Mouse (Mus musculus) lung, embryonic 14.5 days (tissue): ENCODE measurements around the gene Smpd3. TPM values are rescaled to one million over a fixed set of nuclear protein-coding genes. Genes with fewer than 3 reads are reported as not detected.
A peak's percentile ranks its signal among the peaks of the same experiment; 100 is the strongest.

Source experiments
- ATAC-seq: fragments of 200-750 bp; cut with Nextera tagmentation; 2 replicates; pipeline ENCODE4 v1.8.0; 2017; ENCODE audit warnings: mild to moderate bottlenecking, moderate TSS enrichment, moderate library complexity; ENCODE audit not compliant: insufficient read depth
- DNase-seq: peaks from one replicate; pipeline ENCODE4 v3.0.0-alpha.2; 2015
- H3K27ac ChIP-seq: fragments of 300-500 bp; sonication (generic); 2 replicates; pipeline ENCODE4 v1.5.1; 2014; ENCODE audit warnings: low read depth, mild to moderate bottlenecking, moderate library complexity
- H3K27me3 ChIP-seq: fragments of 300-500 bp; sonication (generic); 2 replicates; pipeline ENCODE4 v1.6.1; 2014; ENCODE audit warnings: low read length, control low read depth; ENCODE audit not compliant: insufficient read depth
- H3K36me3 ChIP-seq: fragments of 300-500 bp; sonication (generic); 2 replicates; pipeline ENCODE4 v1.6.1; 2014; ENCODE audit warnings: control low read depth; ENCODE audit not compliant: insufficient read depth
- H3K4me1 ChIP-seq: fragments of 300-500 bp; sonication (generic); 2 replicates; pipeline ENCODE4 v1.6.1; 2014; ENCODE audit warnings: antibody characterized with exemption, control low read depth; ENCODE audit not compliant: insufficient read depth
- H3K4me2 ChIP-seq: fragments of 300-500 bp; sonication (generic); 2 replicates; pipeline ENCODE4 v1.6.1; 2014; ENCODE audit warnings: mild to moderate bottlenecking
- H3K4me3 ChIP-seq: fragments of 300-500 bp; sonication (generic); 2 replicates; pipeline ENCODE4 v1.5.1; 2014; ENCODE audit warnings: low read depth, low read length
- H3K9ac ChIP-seq: fragments of 300-500 bp; sonication (generic); 2 replicates; pipeline ENCODE4 v1.6.1; 2014
- H3K9me3 ChIP-seq: fragments of 300-500 bp; sonication (generic); 2 replicates; pipeline ENCODE4 v1.6.1; 2016; ENCODE audit warnings: low read depth, low read length, control low read depth
- CTCF ChIP-seq: IDR thresholded peaks from 2 replicates; pipeline ENCODE4 v1.5.1; 2016; ENCODE audit warnings: antibody characterized with exemption, low read depth
- WGBS: fragments of 180-500 bp; shearing (Covaris S2); extraction: QIAGEN DNeasy Blood & Tissue Kit; methylation state at CpG from one replicate; pipeline ENCODE4 v1.1.7; 2014; 5-methylcytosine and 5-hydroxymethylcytosine counted together
- polyA plus RNA-seq: library from polyadenylated mRNA; unstranded; fragments of >200 nt; fragmentation: Nextera tagmentation; extraction: Ambion mirVana; gene quantifications from 2 replicates; pipeline ENCODE4 v1.2.1, GENCODE M21; 2014

The Smpd3 gene
- polyA plus RNA-seq, 1 experiment from 2014 or later: 0.93 TPM

DNA sequence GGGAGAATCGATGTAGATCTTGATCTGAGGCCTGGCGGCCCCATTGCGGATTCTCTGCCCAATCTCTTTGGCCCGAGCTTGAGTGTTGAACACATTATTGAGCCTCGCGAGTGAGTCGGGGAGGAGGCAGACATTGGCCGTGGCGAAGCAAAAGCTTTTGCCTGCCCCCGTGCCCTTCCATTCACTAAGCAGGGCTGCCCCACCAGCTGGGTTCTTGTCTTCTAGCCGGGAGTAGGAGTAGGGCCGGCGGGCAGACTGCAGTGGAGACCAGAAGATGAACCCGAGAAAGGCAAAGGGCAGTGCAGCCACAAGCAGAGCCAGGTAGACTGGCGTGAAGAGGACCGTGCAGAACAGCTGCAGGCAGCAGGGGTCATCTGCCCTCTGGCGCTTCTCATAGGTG, 72.4 kb downstream of the Smpd3 start:
- Histone ChIP-seq H3K9me3 (no peaks in the 10 kb centered on the region), H3K9ac (no peak overlapping the region), H3K4me2 (no peak overlapping the region), H3K27me3 (no peaks in the 10 kb centered on the region), H3K36me3 (no peaks in the 10 kb centered on the region), H3K4me3 (no peak overlapping the region), H3K27ac (no peak overlapping the region), H3K4me1 (no peaks in the 10 kb centered on the region)
- ATAC-seq (no peak), DNase-seq (no peak)
- WGBS: 81% methylated on average over 17 of the region's 17 CpGs
- TF ChIP-seq CTCF: no peak

DNA sequence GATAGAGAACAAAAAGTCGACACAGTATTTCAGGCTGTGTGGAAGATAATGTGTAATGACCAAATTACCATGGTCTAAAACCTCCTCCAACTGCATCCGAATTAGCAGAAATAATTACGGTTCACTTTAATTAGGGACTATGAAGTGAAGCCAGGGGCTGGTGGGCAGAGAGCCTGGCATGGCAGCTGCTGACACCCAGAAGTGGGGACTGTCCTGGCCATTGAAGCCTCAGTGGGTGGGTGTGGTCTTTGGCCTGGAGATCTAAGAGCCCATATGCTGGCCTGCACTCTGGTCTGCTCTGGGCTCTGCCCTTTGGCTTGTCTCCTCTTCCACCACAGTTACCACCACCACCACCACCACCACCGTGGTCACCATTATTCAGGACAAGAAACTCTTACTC, 73.9 kb downstream of the Smpd3 start:
- H3K4me1 ChIP-seq: no peaks in the 10 kb centered on the region
- H3K27ac ChIP-seq: no peak overlapping the region
- H3K4me3 ChIP-seq: no peak overlapping the region
- H3K9ac ChIP-seq: no peak overlapping the region
- DNase-seq (no peak), ATAC-seq (no peak)
- WGBS: 91% methylated on average over 4 of the region's 4 CpGs
- no peaks in the 10 kb centered on the region for H3K36me3 ChIP-seq
- H3K4me2 ChIP-seq: no peak overlapping the region
- no peaks in the 10 kb centered on the region for H3K27me3 ChIP-seq
- H3K9me3 ChIP-seq: no peaks in the 10 kb centered on the region
- no peak for TF ChIP-seq CTCF

DNA sequence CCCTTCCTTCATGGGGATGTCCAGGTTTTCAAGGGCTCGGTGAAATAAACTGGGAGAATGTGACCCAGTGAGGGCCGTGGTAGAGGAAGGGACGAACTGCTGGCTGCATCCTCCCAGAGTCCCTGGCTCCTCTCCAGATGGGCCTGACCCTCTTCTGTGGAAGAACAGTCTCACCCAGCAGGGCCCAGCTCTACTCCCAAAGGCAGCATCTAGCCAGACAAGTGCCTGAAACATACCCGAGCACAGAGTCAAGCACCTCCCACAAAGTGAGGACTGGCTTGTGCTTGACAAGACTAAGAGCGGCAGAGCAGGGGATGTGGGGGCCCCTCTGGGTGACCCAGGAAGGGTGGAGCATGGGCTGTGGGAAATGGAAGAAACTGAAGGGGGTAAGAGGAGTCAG, 75.4 kb downstream of the Smpd3 start:
- Histone ChIP-seq H3K27me3 (no peaks in the 10 kb centered on the region), H3K4me3 (no peak overlapping the region), H3K9ac (no peak overlapping the region), H3K4me2 (no peak overlapping the region), H3K27ac (no peak overlapping the region), H3K4me1 (no peaks in the 10 kb centered on the region), H3K9me3 (no peaks in the 10 kb centered on the region), H3K36me3 (no peaks in the 10 kb centered on the region)
- TF ChIP-seq CTCF: no peak
- ATAC-seq (no peak), DNase-seq (peak; percentile 34)
- 39% methylated on average over 5 of the region's 5 CpGs for WGBS

DNA sequence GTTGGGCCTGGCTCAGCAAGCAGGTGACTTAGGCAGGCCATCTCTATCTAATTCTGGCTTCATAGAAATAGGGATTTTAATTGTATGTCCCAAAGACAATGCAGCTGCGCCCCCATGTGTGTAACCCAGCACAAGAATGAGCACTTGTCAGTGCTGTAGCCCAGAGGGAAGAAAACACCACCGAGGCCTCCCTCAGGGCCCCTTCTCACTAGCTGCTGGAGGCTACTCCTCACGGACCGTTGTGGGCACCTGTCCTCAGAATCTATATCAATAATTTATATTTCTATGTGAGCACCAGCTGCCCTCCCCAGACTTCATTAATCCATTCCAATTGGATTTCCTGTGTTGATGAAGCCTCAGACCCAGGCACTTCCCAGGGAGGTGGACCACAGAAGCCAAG, 76.9 kb downstream of the Smpd3 start:
- Histone ChIP-seq H3K27me3 (no peaks in the 10 kb centered on the region), H3K4me3 (no peak overlapping the region), H3K36me3 (no peaks in the 10 kb centered on the region), H3K4me2 (no peak overlapping the region), H3K9me3 (no peaks in the 10 kb centered on the region), H3K4me1 (no peaks in the 10 kb centered on the region), H3K9ac (no peak overlapping the region), H3K27ac (no peak overlapping the region)
- DNase-seq (no peak), ATAC-seq (no peak)
- WGBS: 82% methylated on average over 4 of the region's 4 CpGs
- TF ChIP-seq CTCF: no peak

DNA sequence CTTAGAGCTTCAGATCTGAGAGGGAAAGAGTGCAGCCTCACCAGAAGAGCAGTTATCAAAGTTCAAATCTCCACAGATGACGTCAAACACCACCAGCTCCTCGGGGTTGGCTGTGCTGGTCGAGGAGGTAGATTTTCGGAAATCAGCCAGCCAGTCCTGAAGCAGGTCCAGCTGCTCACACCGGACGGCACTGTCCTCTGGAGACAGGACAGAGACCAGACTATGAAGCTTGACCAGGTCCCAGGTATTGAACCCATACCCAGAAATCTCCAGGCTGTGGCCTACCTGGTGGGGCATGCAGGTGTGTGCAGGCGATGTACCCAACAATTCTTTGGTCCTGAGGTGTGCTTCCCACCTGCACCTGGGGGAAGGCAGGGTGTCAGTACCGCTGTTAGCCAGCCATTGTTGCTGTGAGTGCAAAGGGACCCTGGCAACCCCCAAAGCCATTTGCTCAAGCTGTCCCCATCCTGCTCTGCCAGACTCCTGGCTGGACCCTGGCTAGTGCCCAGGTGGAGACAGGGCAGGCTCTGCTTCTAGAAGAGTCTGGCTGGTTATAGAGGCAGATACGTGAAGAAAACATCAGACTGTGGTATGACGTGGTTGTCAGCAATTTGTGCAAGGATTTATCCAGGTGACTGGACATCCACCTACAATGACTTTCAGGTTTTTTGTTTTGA, 78.1 kb downstream of the Smpd3 start:
- H3K4me2 ChIP-seq: no peak overlapping the region
- H3K9ac ChIP-seq: no peak overlapping the region
- H3K4me1 ChIP-seq: no peaks in the 10 kb centered on the region
- ATAC-seq (no peak), DNase-seq (no peak)
- no peak overlapping the region for H3K4me3 ChIP-seq
- WGBS: 85% methylated on average over 10 of the region's 10 CpGs
- TF ChIP-seq CTCF: no peak
- no peaks in the 10 kb centered on the region for H3K27me3 ChIP-seq
- H3K27ac ChIP-seq: no peak overlapping the region
- no peaks in the 10 kb centered on the region for H3K36me3 ChIP-seq
- no peaks in the 10 kb centered on the region for H3K9me3 ChIP-seq

DNA sequence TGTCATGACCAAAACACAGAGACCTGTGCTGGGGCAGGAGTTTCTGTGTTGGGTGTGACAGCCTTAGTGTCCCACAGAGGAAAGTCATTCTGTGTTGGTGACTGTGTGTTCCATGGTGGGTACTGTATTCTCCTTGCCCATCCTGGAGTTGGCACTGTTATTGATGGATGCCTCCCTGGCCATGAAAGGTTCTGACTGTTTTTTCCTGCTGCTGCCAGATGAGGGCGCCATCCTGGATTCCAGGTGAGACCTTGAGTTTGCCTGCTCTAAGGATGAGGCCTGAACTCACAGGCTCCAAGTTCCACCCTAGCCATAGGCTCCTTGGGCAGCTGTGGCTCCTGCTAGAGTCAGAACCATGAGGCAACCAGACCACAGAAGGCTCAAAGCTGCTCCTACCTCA, 79.6 kb downstream of the Smpd3 start:
- no peak for DNase-seq
- Histone ChIP-seq H3K4me1 (no peaks in the 10 kb centered on the region), H3K27ac (no peak overlapping the region), H3K27me3 (no peaks in the 10 kb centered on the region), H3K9me3 (no peaks in the 10 kb centered on the region), H3K36me3 (peaks cover 3% of the 10 kb centered on the region; the same call in 1 of the 2 replicates), H3K4me3 (no peak overlapping the region), H3K4me2 (no peak overlapping the region), H3K9ac (no peak overlapping the region)
- ATAC-seq: no peak
- 21% methylated on average over 1 of the region's 1 CpGs for whole genome bisulfite sequencing
- TF ChIP-seq CTCF: peak; percentile 44

DNA sequence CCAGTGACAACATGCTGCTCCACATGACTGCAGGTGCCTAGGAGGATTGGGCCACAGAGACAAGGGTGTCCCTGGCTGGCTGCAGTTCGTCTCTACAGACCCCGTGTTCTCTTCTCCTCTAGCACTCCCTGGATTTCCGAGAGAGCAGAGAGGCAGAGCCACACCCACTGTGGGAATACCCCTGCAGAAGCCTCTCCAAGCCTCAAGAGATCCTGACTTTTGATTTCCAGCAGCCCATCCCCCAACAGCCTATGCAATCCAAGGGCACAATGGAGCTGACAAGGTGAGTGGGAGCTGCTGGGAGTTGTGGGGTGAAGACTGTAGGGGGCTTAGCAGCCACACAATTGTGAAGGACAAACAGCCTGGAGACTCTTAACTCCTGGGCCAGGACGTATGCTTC, 87.6 kb downstream of the Smpd3 start:
- peaks cover 75% of the 10 kb centered on the region for H3K36me3 ChIP-seq
- no peak overlapping the region for H3K9ac ChIP-seq
- no peak overlapping the region for H3K27ac ChIP-seq
- no peak for ATAC-seq
- no peaks in the 10 kb centered on the region for H3K9me3 ChIP-seq
- 65% methylated on average over 4 of the region's 4 CpGs for WGBS
- no peak overlapping the region for H3K4me3 ChIP-seq
- H3K4me2 ChIP-seq: no peak overlapping the region
- no peak for DNase-seq
- TF ChIP-seq CTCF: no peak
- no peaks in the 10 kb centered on the region for H3K27me3 ChIP-seq
- no peaks in the 10 kb centered on the region for H3K4me1 ChIP-seq
